Mouse (Mus musculus) WW6 (cell line): ENCODE results near the gene Scyl3.

Source experiments
- DNase-seq: peaks from one replicate; pipeline ENCODE4 v3.0.0-alpha.2; 2013; ENCODE audit warnings: low read depth, low spot score

Scyl3 gene

GRCm38 (mm10) chr1:163958036-163958435 lies 29.1 kb downstream of the Scyl3 start:
- DNase-seq = no peak

- no peak for DNase-seq
These were observed 35.2 kb downstream of the Scyl3 start for GRCm38 (mm10) chr1:163964008-163964689.

- no peak for DNase-seq
These were observed 45.6 kb downstream of the Scyl3 start for GRCm38 (mm10) chr1:163974471-163974870.

GRCm38 (mm10) chr1:163975088-163975487 lies 46.2 kb downstream of the Scyl3 start:
- DNase-seq = no peak

- DNase-seq = no peak
These were observed 47.6 kb downstream of the Scyl3 start for GRCm38 (mm10) chr1:163976515-163976914.

GRCm38 (mm10) chr1:163992371-163992770 lies 63.5 kb downstream of the Scyl3 start:
- DNase-seq = no peak

- no peak for DNase-seq
These were observed 65.3 kb downstream of the Scyl3 start for GRCm38 (mm10) chr1:163994173-163994720.

GRCm38 (mm10) chr1:163994721-163995608 lies 66.1 kb downstream of the Scyl3 start, which contains the start of the genes BC055324 and Mettl18:
Gene BC055324, minus strand, starts transcription at chr1:163994796.
Gene Mettl18, plus strand, starts transcription at chr1:163994889.
- DNase-seq = peak; percentile 86

GRCm38 (mm10) chr1:163995609-163995913 lies 66.7 kb downstream of the Scyl3 start:
- no peak for DNase-seq

GRCm38 (mm10) chr1:164001831-164002452 lies 73.0 kb downstream of the Scyl3 start:
- no peak for DNase-seq

- no peak for DNase-seq
These were observed 75.4 kb downstream of the Scyl3 start for GRCm38 (mm10) chr1:164004311-164004710.
